Mouse (Mus musculus) heart, adult 10 weeks (tissue): ENCODE measurements around the gene Olfr716. TPM values are rescaled to one million over a fixed set of nuclear protein-coding genes. Genes with fewer than 3 reads are reported as not detected.

Experiments used
- polyA plus RNA-seq: library from polyadenylated mRNA; stranded (reverse); fragments of 350-450 nt; fragmentation: Illumina TruSeq; extraction: RNeasy Lipid Tissue Mini Kit (QIAGEN cat#74804); gene quantifications from one replicate; pipeline ENCODE4 v1.2.3, GENCODE M21; 2014; ENCODE audit warnings: low read depth, low replicate concordance

Olfr716 gene
- polyA plus RNA-seq: not detected

DNA sequence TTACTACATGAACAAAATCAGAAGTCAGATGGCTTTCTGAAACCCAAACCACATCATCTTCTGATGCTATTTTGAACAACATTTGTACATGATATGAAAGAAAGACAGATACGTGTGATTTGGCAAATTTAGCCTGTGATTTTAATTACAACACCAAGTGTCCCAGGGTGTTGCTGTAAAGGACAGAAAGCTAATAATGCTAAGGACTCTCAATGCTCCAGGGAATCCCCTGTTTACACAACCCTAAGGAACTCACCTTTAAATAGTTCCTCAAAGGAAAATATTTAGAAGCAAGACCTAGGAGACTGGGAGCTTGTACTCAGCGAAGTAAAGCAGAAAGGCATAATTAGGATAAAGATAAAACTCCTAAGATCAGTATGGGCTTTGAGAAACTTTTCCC, at the start of gene Olfr716:
Gene Olfr716, plus strand, starts transcription at position 301 of the 400 bp plus-strand sequence.

DNA sequence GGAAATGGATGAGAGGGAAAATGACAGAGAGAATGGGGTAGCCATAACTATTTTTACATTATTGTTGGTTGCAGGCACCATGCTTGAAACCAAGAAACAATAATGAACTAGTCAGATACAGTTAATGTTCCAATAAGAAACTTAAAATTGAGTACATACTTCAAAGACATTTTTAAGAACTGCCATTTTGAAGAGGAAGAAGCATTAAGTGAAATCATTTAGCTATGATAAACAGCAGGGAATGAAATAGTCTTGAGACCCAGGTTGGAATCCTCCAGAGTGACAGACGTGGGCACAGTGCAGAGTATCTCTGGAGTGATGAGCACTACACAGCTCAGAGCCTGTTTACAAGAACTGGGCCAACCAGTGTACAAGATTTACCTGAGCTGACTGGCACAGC, 45.2 kb upstream of the Olfr716 start, which contains the start of gene Olfr17:
Gene Olfr17, plus strand, starts transcription at position 301 of the 400 bp plus-strand sequence.

DNA sequence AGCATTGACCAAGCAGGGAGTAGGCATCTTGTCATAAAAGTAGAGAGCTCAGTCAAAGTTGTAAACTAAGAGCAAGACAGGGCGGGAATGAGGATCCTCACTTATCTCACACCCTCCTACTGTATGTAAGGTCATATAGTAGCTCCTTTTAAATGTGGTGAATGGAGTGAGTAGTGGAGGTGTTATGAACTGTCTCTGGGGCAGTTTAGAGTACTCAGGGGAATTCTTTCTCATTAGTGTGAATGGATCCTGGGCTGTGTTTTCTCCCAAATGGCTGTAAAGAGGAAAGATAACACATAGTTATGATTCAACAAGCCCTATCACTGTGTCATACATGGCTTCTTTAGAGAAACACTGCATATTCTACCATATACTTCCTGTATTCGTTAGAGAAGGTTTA, 27.9 kb upstream of the Olfr716 start, which contains the start of gene Olfr715b:
Gene Olfr715b, minus strand, starts transcription at position 101 of the 400 bp plus-strand sequence.

DNA sequence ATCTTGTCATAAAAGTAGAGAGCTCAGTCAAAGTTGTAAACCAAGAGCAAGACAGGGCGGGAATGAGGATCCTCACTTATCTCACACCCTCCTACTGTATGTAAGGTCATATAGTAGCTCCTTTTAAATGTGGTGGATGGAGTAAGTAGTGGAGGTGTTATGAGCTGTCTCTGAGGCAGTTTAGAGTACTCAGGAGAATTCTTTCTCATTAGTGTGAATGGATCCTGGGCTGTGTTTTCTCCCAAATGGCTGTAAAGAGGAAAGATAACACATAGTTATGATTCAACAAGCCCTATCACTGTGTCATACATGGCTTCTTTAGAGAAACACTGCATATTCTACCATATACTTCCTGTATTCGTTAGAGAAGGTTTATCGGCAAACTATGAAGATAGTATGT, 7.1 kb upstream of the Olfr716 start, which contains the start of gene Olfr715:
Gene Olfr715, minus strand, starts transcription at position 101 of the 400 bp plus-strand sequence.

DNA sequence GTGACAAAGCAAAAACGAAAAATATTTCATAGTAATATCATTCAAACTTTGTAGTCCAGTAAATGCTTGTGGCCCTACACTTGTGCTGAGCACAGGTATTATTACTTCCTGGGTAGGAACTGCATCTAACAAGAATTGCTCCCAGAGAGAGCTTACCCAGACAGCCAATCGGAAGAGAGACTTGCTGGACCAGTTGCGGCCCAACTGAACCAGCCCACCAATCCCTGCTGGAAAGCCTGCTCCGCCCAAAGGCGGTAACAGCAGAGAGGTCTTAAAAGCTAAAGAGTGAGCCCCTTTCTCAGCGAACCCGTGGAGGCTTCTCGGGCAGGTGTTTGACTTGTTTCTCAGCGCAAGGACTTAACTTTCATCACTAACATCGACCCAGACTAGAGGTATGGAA, 28.6 kb downstream of the Olfr716 start, which contains the start of gene Nlrp14:
Gene Nlrp14, plus strand, starts transcription at position 301 of the 400 bp plus-strand sequence.

Other genes starting within 250 kb of the Olfr716 start
- gene Olfr707, start 237.1 kb upstream of the Olfr716 start, polyA plus RNA-seq: not detected
- not detected for gene Olfr1532-ps1, start 230.3 kb upstream of the Olfr716 start, polyA plus RNA-seq
- gene Olfr709-ps1, start 206.1 kb upstream of the Olfr716 start, polyA plus RNA-seq: not detected
- not detected for gene Olfr710, start 190.0 kb upstream of the Olfr716 start, polyA plus RNA-seq
- not detected for gene Olfr6, start 174.4 kb upstream of the Olfr716 start, polyA plus RNA-seq
- not detected for gene Olfr711, start 162.9 kb upstream of the Olfr716 start, polyA plus RNA-seq
- gene Olfr2, start 132.3 kb upstream of the Olfr716 start, polyA plus RNA-seq: not detected
- not detected for gene Olfr713, start 107.2 kb upstream of the Olfr716 start, polyA plus RNA-seq
- gene Olfr714, start 67.3 kb upstream of the Olfr716 start, polyA plus RNA-seq: not detected
- not detected for gene Olfr17, start 45.1 kb upstream of the Olfr716 start, polyA plus RNA-seq
- gene Olfr715b, start 28.0 kb upstream of the Olfr716 start, polyA plus RNA-seq: not detected
- gene Olfr715, start 7.2 kb upstream of the Olfr716 start, polyA plus RNA-seq: not detected
- gene Nlrp14, start 28.7 kb downstream of the Olfr716 start, polyA plus RNA-seq: not detected
- gene Rbmxl2, start 71.1 kb downstream of the Olfr716 start, polyA plus RNA-seq: not detected
- 0.13 TPM for gene Syt9, start 232.4 kb downstream of the Olfr716 start, polyA plus RNA-seq